Mouse (Mus musculus) cortical plate, adult 2 months (tissue): ENCODE data around the gene Nisch.

Experiments
- CTCF ChIP-seq: fragments of 200-500 bp; IDR thresholded peaks from 2 replicates; pipeline ENCODE4 v1.5.1; 2011; ENCODE audit warnings: mild to moderate bottlenecking, control low read depth, low read length; ENCODE audit not compliant: insufficient read depth; ENCODE audit errors: extremely low read depth
- POLR2A ChIP-seq: fragments of 200-500 bp; IDR thresholded peaks from 2 replicates; pipeline ENCODE4 v1.6.1; 2011; ENCODE audit warnings: mild to moderate bottlenecking, low read length, control low read depth; ENCODE audit not compliant: insufficient read depth; ENCODE audit errors: extremely low read depth

GRCm38 (mm10) chr14:31133023-31133665, 83.6 kb downstream of the Nisch start:
- TF ChIP-seq CTCF = no peak
- no peak for TF ChIP-seq POLR2A
